Mouse (Mus musculus) liver, postnatal 0 days (tissue): ENCODE results near the gene Tmprss6. TPM values are rescaled to one million over a fixed set of nuclear protein-coding genes. Genes with fewer than 3 reads are reported as not detected.

ENCODE experiments used
- ATAC-seq: fragments of 200-750 bp; cut with Nextera tagmentation; 2 replicates; pipeline ENCODE4 v1.8.0; 2017; ENCODE audit warnings: mild to moderate bottlenecking, moderate library complexity
- DNase-seq: peaks from one replicate; pipeline ENCODE4 v3.0.0-alpha.2; 2016
- H3K27ac ChIP-seq: fragments of 300-500 bp; sonication (generic); 2 replicates; pipeline ENCODE4 v1.5.1; 2014; ENCODE audit warnings: antibody characterized with exemption, moderate library complexity, mild to moderate bottlenecking, low read depth
- H3K27me3 ChIP-seq: fragments of 300-500 bp; sonication (generic); 2 replicates; pipeline ENCODE4 v1.6.1; 2014; ENCODE audit warnings: low read length, control low read depth, mixed read lengths; ENCODE audit not compliant: insufficient read depth
- H3K36me3 ChIP-seq: fragments of 300-500 bp; sonication (generic); replicated peaks from 2 replicates; pipeline ENCODE4 v1.6.1; 2014; ENCODE audit warnings: mild to moderate bottlenecking, control low read depth, low read length, moderate library complexity, mixed read lengths; ENCODE audit not compliant: insufficient read depth
- H3K4me1 ChIP-seq: fragments of 300-500 bp; sonication (generic); 2 replicates; pipeline ENCODE4 v1.6.1; 2014; ENCODE audit warnings: antibody characterized with exemption, mild to moderate bottlenecking, control low read depth; ENCODE audit not compliant: insufficient read depth
- H3K4me2 ChIP-seq: fragments of 300-500 bp; sonication (generic); 2 replicates; pipeline ENCODE4 v1.6.1; 2014; ENCODE audit warnings: low read depth, mild to moderate bottlenecking, low read length, moderate library complexity, mixed read lengths
- H3K4me3 ChIP-seq: fragments of 300-500 bp; sonication (generic); 2 replicates; pipeline ENCODE4 v1.5.1; 2014; ENCODE audit warnings: low read depth, low read length
- H3K9ac ChIP-seq: fragments of 300-500 bp; sonication (generic); replicated peaks from 2 replicates; pipeline ENCODE4 v1.6.1; 2014; ENCODE audit warnings: mild to moderate bottlenecking, moderate library complexity
- H3K9me3 ChIP-seq: fragments of 300-500 bp; sonication (generic); 2 replicates; pipeline ENCODE4 v1.6.1; 2016; ENCODE audit warnings: mild to moderate bottlenecking, control low read depth, low read length, mixed read lengths
- CTCF ChIP-seq: sonication (generic); IDR thresholded peaks from 2 replicates; pipeline ENCODE4 v1.5.1; 2016; ENCODE audit warnings: antibody characterized with exemption, low read depth
- EP300 ChIP-seq: IDR thresholded peaks from 2 replicates; pipeline ENCODE4 v1.6.1; 2016; ENCODE audit warnings: antibody characterized with exemption, low read depth, mild to moderate bottlenecking
- WGBS: fragments of 180-500 bp; shearing (Covaris S2); extraction: QIAGEN DNeasy Blood & Tissue Kit; methylation state at CpG from one replicate; pipeline ENCODE4 v1.1.7; 2014; ENCODE audit not compliant: insufficient replicate concordance; 5-methylcytosine and 5-hydroxymethylcytosine counted together
- polyA plus RNA-seq: library from polyadenylated mRNA; unstranded; fragments of >200 nt; fragmentation: Nextera tagmentation; extraction: Ambion mirVana; gene quantifications from 2 replicates; pipeline ENCODE4 v1.2.1, GENCODE M21; 2015

Gene Tmprss6
- polyA plus RNA-seq, 1 experiment from 2014 or later, result 80.3 TPM

GRCm38 (mm10) chr15:78447746-78448535 is 20.5 kb downstream of the Tmprss6 start:
- DNase-seq (peak; percentile 95), ATAC-seq (peak; percentile 53)
- H3K4me1 ChIP-seq, result peaks cover 17% of the 10 kb centered on the region
- H3K9me3 ChIP-seq, result no peaks in the 10 kb centered on the region
- 2% methylated on average over 22 of the region's 22 CpGs for WGBS
- H3K27ac ChIP-seq, result peak overlapping the region; percentile 19
- peak overlapping the region; percentile 35 for H3K4me3 ChIP-seq
- H3K4me2 ChIP-seq, result peak overlapping the region; percentile 68
- H3K9ac ChIP-seq, result 0 out of 2 replicates have a peak overlapping the region, but pooled peaks have one; percentile 8
- peaks cover 10% of the 10 kb centered on the region for H3K36me3 ChIP-seq
- no peaks in the 10 kb centered on the region for H3K27me3 ChIP-seq
- no peak for TF ChIP-seq EP300
- TF ChIP-seq CTCF, result peak; percentile 96

- no peak overlapping the region for H3K4me3 ChIP-seq
- DNase-seq (no peak), ATAC-seq (no peak)
- TF ChIP-seq EP300 (no peak), CTCF (no peak)
- no peaks in the 10 kb centered on the region for H3K27me3 ChIP-seq
- H3K9me3 ChIP-seq, result no peaks in the 10 kb centered on the region
- H3K36me3 ChIP-seq, result peaks cover 12% of the 10 kb centered on the region
- WGBS, result 46% methylated on average over 7 of the region's 7 CpGs
- no peak overlapping the region; the same call in 1 of the 2 replicates for H3K9ac ChIP-seq
- H3K27ac ChIP-seq, result no peak overlapping the region
- H3K4me2 ChIP-seq, result no peak overlapping the region
- peaks cover 17% of the 10 kb centered on the region for H3K4me1 ChIP-seq
Measured at GRCm38 (mm10) chr15:78447121-78447520, 21.3 kb downstream of the Tmprss6 start.

GRCm38 (mm10) chr15:78443857-78444256 is 24.6 kb downstream of the Tmprss6 start:
- ATAC-seq (no peak), DNase-seq (no peak)
- H3K27ac ChIP-seq, result no peak overlapping the region
- TF ChIP-seq EP300 (no peak), CTCF (no peak)
- H3K4me3 ChIP-seq, result no peak overlapping the region
- no peaks in the 10 kb centered on the region for H3K27me3 ChIP-seq
- H3K36me3 ChIP-seq, result peaks cover 15% of the 10 kb centered on the region
- H3K9ac ChIP-seq, result no peak overlapping the region
- H3K4me1 ChIP-seq, result peaks cover 5% of the 10 kb centered on the region
- H3K4me2 ChIP-seq, result no peak overlapping the region
- no peaks in the 10 kb centered on the region for H3K9me3 ChIP-seq
- 65% methylated on average over 6 of the region's 6 CpGs for WGBS

DNA sequence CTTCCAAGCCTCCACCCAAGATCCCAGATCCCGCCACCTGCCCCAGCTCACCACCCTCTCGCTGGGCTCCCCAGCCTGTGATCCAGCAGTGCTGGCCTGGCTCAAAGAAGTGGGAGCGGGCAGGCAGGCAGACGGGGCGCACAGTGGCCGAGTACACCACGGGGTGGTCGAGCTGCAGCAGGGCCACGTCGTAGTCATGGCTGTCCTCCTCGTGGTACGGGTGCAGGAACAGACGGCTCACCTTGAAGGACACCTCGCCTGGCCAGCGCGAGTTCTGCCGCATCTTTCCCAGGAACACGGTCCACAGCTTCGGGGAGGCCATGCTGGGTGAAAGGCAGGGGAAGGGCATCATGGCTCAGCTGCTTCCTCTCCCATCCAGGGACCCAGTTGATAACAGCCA is 26.2 kb downstream of the Tmprss6 start:
- H3K36me3 ChIP-seq, result peaks cover 15% of the 10 kb centered on the region
- no peak overlapping the region for H3K4me3 ChIP-seq
- H3K27ac ChIP-seq, result no peak overlapping the region
- no peak overlapping the region for H3K4me2 ChIP-seq
- TF ChIP-seq EP300 (no peak), CTCF (no peak)
- peaks cover 6% of the 10 kb centered on the region for H3K4me1 ChIP-seq
- ATAC-seq (no peak), DNase-seq (no peak)
- no peaks in the 10 kb centered on the region for H3K27me3 ChIP-seq
- WGBS, result 87% methylated on average over 19 of the region's 19 CpGs
- no peaks in the 10 kb centered on the region for H3K9me3 ChIP-seq
- no peak overlapping the region for H3K9ac ChIP-seq

DNA sequence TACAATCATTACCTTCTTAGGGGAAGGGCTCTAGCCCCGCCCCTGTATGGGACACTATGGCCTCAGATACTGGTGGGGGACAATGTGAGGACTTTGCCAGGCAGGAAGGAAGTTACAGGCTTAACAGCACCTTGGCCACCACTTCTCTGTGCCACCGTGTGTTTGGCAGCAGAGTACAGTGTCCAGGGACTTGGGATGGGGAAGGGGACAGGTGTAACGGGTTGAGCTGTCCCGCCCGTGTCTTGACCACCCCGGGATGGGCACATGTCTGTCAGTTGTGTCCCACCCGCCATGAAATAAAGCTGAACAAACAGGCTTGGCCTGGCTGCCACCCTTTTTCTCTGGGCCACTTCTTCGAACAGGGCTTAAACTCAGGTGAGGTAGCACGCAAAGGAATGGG is 29.5 kb downstream of the Tmprss6 start:
- ATAC-seq (no peak), DNase-seq (no peak)
- 72% methylated on average over 9 of the region's 9 CpGs for WGBS
- Histone ChIP-seq H3K4me3 (no peak overlapping the region), H3K36me3 (peaks cover 15% of the 10 kb centered on the region), H3K27ac (no peak overlapping the region), H3K9ac (no peak overlapping the region), H3K27me3 (peaks cover 3% of the 10 kb centered on the region; the same call in 1 of the 2 replicates), H3K4me2 (no peak overlapping the region), H3K9me3 (no peaks in the 10 kb centered on the region), H3K4me1 (peaks cover 13% of the 10 kb centered on the region)
- no peak for TF ChIP-seq CTCF
- no peak for TF ChIP-seq EP300

DNA sequence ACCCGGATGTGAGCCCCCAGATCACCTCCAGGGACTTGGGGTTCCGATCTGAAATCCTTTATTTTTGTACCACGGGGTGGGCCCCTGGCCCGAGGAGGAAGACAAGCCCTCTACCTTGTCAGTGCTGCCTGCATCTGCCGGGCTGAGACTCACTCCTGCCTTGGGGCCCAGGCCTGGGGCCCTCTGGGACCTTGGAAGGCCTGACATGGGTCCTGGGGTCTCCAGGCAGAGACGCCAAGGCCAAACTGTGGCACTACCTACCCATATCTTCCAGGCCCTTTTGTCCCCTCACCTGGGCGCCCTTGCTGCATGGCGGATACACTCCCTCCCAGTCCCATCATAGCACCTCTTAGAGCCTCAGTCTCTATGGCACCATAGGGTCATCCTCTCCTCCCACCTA is 29.9 kb downstream of the Tmprss6 start:
- TF ChIP-seq EP300 (no peak), CTCF (no peak)
- Histone ChIP-seq H3K9ac (no peak overlapping the region), H3K27ac (no peak overlapping the region; the same call in 1 of the 2 replicates), H3K4me3 (no peak overlapping the region), H3K4me2 (no peak overlapping the region), H3K27me3 (peaks cover 3% of the 10 kb centered on the region; the same call in 1 of the 2 replicates), H3K9me3 (no peaks in the 10 kb centered on the region), H3K4me1 (peaks cover 13% of the 10 kb centered on the region), H3K36me3 (peaks cover 11% of the 10 kb centered on the region)
- 61% methylated on average over 8 of the region's 8 CpGs for WGBS
- DNase-seq, result no peak
- ATAC-seq, result no peak
